In genomic region chr7:39596403-39596802, GRCm38 (mm10) we compare ENCODE assay signal across 20 mouse cellular contexts.
A peak's percentile ranks its signal among the peaks of the same experiment; 100 is the strongest.
DNase-seq lines count a peak whose midpoint lies in the region; ATAC-seq and TF ChIP-seq lines count a peak whose summit lies in the region.
"Had no signal": no experiment of that assay in that cellular context is flagged by ENCODE, and none has a peak within 500 bp of the region (broad histone marks: within the 10 kb centered on the region; RNA-seq: fewer than 3 reads in every experiment).

No protein-coding gene starts in this region.

- H3K9me3 ChIP-seq in midbrain, postnatal 0 days (ENCODE audit: low read length), result no peaks in the 10 kb centered on the region
- H3K9me3 ChIP-seq in midbrain, embryonic 13.5 days, result no peaks in the 10 kb centered on the region
- no peaks in the 10 kb centered on the region for H3K9me3 ChIP-seq in stomach, postnatal 0 days (ENCODE audit: control insufficient read depth, low read length)
- H3K9me3 ChIP-seq: embryonic facial prominence, embryonic 12.5 days; forebrain, embryonic 10.5 days; heart, embryonic 13.5 days; limb, embryonic 10.5 days; midbrain, embryonic 10.5 days had no signal

- H3K9ac ChIP-seq in midbrain, postnatal 0 days (replicated peaks; ENCODE audit: low read length, poor library complexity, severe bottlenecking), result no peak overlapping the region
- no peak overlapping the region for H3K9ac ChIP-seq in midbrain, embryonic 13.5 days (replicated peaks)
- H3K9ac ChIP-seq in stomach, postnatal 0 days (ENCODE audit: low read length), result no peak overlapping the region
- H3K9ac ChIP-seq: embryonic facial prominence, embryonic 12.5 days; heart, embryonic 13.5 days; hindbrain, embryonic 14.5 days; liver, embryonic 14.5 days had no signal

- peak; percentile 47; the same call in 1 of the 2 replicates for ATAC-seq in midbrain, postnatal 0 days (ENCODE audit: low FRiP score)
- ATAC-seq in midbrain, embryonic 13.5 days, result no peak
- ATAC-seq in hematopoietic stem cell, adult 5-6 weeks (replicated peaks in 1 of 2; ENCODE audit: insufficient read depth in 1 of 2, low FRiP score in 2 of 2, low TSS enrichment in 1 of 2, low read depth in 1 of 2, poor library complexity in 2 of 2, severe bottlenecking in 2 of 2), result peak; percentile 75; a peak in 3 of 4 replicates
- ATAC-seq in stomach, postnatal 0 days (ENCODE audit: low FRiP score, low TSS enrichment), result no peak

- peak; percentile 3 for DNase-seq in kidney, adult 2 months
- DNase-seq in kidney, postnatal 10 days, result no peak
- peak; percentile 63 for DNase-seq in midbrain, postnatal 0 days (ENCODE audit: low spot score)
- no peak for DNase-seq in stomach, postnatal 0 days (ENCODE audit: low spot score)
- no peak for DNase-seq in right cerebral cortex, postnatal 10 days (ENCODE audit: low spot score in 2 of 2)
- DNase-seq in frontal cortex, postnatal 25 days (ENCODE audit: low spot score in 2 of 2), result no peak
- DNase-seq: adrenal gland, adult 8-10 months; cerebellum, postnatal 25 days; gastrocnemius, postnatal 36 days; right cerebral cortex, postnatal 4 days; thymus, postnatal 14 days had no signal

- H3K4me2 ChIP-seq in midbrain, postnatal 0 days (ENCODE audit: low read depth, low read length, poor library complexity, severe bottlenecking), result no peak overlapping the region
- H3K4me2 ChIP-seq in midbrain, embryonic 13.5 days (replicated peaks), result no peak overlapping the region
- H3K4me2 ChIP-seq in stomach, postnatal 0 days (replicated peaks; ENCODE audit: low read depth), result no peak overlapping the region
- H3K4me2 ChIP-seq: embryonic facial prominence, embryonic 12.5 days; heart, embryonic 13.5 days; hindbrain, embryonic 14.5 days had no signal

- H3K4me3 ChIP-seq in kidney, adult 2 months (ENCODE audit: insufficient read depth, low read depth, low read length), result no peak overlapping the region
- no peak overlapping the region for H3K4me3 ChIP-seq in midbrain, postnatal 0 days (ENCODE audit: low read depth, low read length)
- H3K4me3 ChIP-seq in midbrain, embryonic 13.5 days (replicated peaks), result no peak overlapping the region
- no peak overlapping the region for H3K4me3 ChIP-seq in stomach, postnatal 0 days (ENCODE audit: low read depth, low read length)
- H3K4me3 ChIP-seq: embryonic facial prominence, embryonic 12.5 days; forebrain, embryonic 10.5 days; heart, embryonic 13.5 days; limb, embryonic 10.5 days; midbrain, embryonic 10.5 days had no signal

- no peaks in the 10 kb centered on the region for H3K4me1 ChIP-seq in kidney, adult 2 months (ENCODE audit: control insufficient read depth, insufficient read depth, low read length)
- no peaks in the 10 kb centered on the region for H3K4me1 ChIP-seq in midbrain, postnatal 0 days (ENCODE audit: insufficient read depth, low read length)
- no peaks in the 10 kb centered on the region for H3K4me1 ChIP-seq in midbrain, embryonic 13.5 days (replicated peaks)
- no peaks in the 10 kb centered on the region for H3K4me1 ChIP-seq in stomach, postnatal 0 days (replicated peaks; ENCODE audit: control insufficient read depth, insufficient read depth)
- H3K4me1 ChIP-seq: embryonic facial prominence, embryonic 12.5 days; forebrain, embryonic 10.5 days; heart, embryonic 13.5 days; limb, embryonic 10.5 days; midbrain, embryonic 10.5 days had no signal

- no peaks in the 10 kb centered on the region for H3K36me3 ChIP-seq in kidney, adult 2 months (ENCODE audit: control insufficient read depth, insufficient read depth, low read length)
- no peaks in the 10 kb centered on the region for H3K36me3 ChIP-seq in midbrain, postnatal 0 days (ENCODE audit: insufficient read depth, low read length)
- H3K36me3 ChIP-seq in midbrain, embryonic 13.5 days, result no peaks in the 10 kb centered on the region
- H3K36me3 ChIP-seq in stomach, postnatal 0 days (ENCODE audit: control insufficient read depth, insufficient read depth, low read length), result no peaks in the 10 kb centered on the region
- H3K36me3 ChIP-seq: embryonic facial prominence, embryonic 12.5 days; forebrain, embryonic 10.5 days; heart, embryonic 13.5 days; limb, embryonic 10.5 days; midbrain, embryonic 10.5 days had no signal

- no peak overlapping the region for H3K27ac ChIP-seq in kidney, adult 2 months (ENCODE audit: insufficient read depth, low read depth, low read length)
- H3K27ac ChIP-seq in midbrain, postnatal 0 days (ENCODE audit: low read depth, low read length), result no peak overlapping the region
- no peak overlapping the region for H3K27ac ChIP-seq in midbrain, embryonic 13.5 days
- H3K27ac ChIP-seq in stomach, postnatal 0 days (replicated peaks), result no peak overlapping the region
- H3K27ac ChIP-seq: embryonic facial prominence, embryonic 12.5 days; forebrain, embryonic 10.5 days; heart, embryonic 13.5 days; hindbrain, embryonic 14.5 days; limb, embryonic 10.5 days; liver, embryonic 14.5 days; midbrain, embryonic 10.5 days had no signal

- no peak for TF ChIP-seq POLR2A in kidney, adult 2 months (IDR thresholded peaks at IDR 0.05; ENCODE audit: low read depth, low read length)

- H3K27me3 ChIP-seq in kidney, adult 2 months (replicated peaks; ENCODE audit: control insufficient read depth, insufficient read depth, low read length), result no peaks in the 10 kb centered on the region; the same call in 1 of the 2 replicates
- no peaks in the 10 kb centered on the region for H3K27me3 ChIP-seq in midbrain, postnatal 0 days (ENCODE audit: insufficient read depth, low read length)
- no peaks in the 10 kb centered on the region for H3K27me3 ChIP-seq in midbrain, embryonic 13.5 days
- no peaks in the 10 kb centered on the region for H3K27me3 ChIP-seq in stomach, postnatal 0 days (ENCODE audit: control insufficient read depth, insufficient read depth, low read length)
- H3K27me3 ChIP-seq: embryonic facial prominence, embryonic 12.5 days; heart, embryonic 13.5 days had no signal

- no peak for TF ChIP-seq CTCF in kidney, adult 2 months (conservative IDR thresholded peaks at IDR 0.05; ENCODE audit: insufficient read depth, insufficient read length, low read depth, low read length)
- peak; percentile 75 for TF ChIP-seq CTCF in midbrain, postnatal 0 days (IDR thresholded peaks at IDR 0.05)
- TF ChIP-seq CTCF in stomach, postnatal 0 days (IDR thresholded peaks at IDR 0.05; ENCODE audit: low read depth), result peak; percentile 48

- no peak for TF ChIP-seq EP300 in stomach, postnatal 0 days (optimal IDR thresholded peaks at IDR 0.05)

Comparison
In these comparisons a context has a peak if more than half of its experiments do, and no peak if none do; other contexts are left out.
1. DNase-seq: peak in kidney, adult 2 months (single experiment) and midbrain, postnatal 0 days (single experiment); none in kidney, postnatal 10 days (single experiment), stomach, postnatal 0 days (single experiment), right cerebral cortex, postnatal 10 days (0 of 2) and frontal cortex, postnatal 25 days (0 of 2).
2. ATAC-seq: peak in midbrain, postnatal 0 days (single experiment) and hematopoietic stem cell, adult 5-6 weeks (2 of 2); none in midbrain, embryonic 13.5 days (single experiment) and stomach, postnatal 0 days (single experiment).